Mouse (Mus musculus): ENCODE measurements around the gene Tas1r2.

DNA sequence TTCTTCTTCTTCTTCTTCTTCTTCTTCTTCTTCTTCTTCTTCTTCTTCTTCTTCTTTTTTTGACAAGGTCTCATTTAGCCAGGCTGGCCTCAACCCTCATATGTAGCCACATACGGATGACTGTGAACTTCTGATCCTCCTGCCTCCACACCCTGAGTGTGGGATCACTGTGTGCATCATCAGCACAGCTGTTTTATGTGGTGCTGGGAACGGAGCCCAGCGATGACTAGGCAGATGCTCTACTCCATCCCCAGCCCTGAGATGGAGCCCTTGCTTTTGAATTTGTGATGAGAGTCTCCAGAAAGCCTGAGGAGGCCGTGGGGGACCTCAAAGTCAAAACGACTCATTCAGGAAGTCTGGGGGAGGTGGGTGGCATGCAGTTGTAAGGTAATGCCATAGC, 65.6 kb downstream of the Tas1r2 start:
- no peak for TF ChIP-seq CTCF (IDR thresholded peaks at IDR 0.05; ENCODE audit: low read depth, low read length)
- TF ChIP-seq POLR2A (IDR thresholded peaks at IDR 0.05; ENCODE audit: borderline replicate concordance, low read depth, low read length): no peak

Measured in bone marrow macrophage, adult 2 months (primary cell).